Mouse (Mus musculus): ENCODE measurements around the gene Ly6g6d.
A peak's percentile ranks its signal among the peaks of the same experiment; 100 is the strongest.
"Not testable (repeated sequence)": the region's sequence is repeated elsewhere in the genome, so short reads cannot be mapped to it uniquely, and the experiment has no call there.

Gene Ly6g6d

GRCm38 (mm10) chr17:35077786-35078233 is at the start of gene Ly6g6d:
Ly6g6d (minus strand) TSS chr17:35078065.
- DNase-seq (ENCODE audit: low spot score): peak; percentile 62

DNA sequence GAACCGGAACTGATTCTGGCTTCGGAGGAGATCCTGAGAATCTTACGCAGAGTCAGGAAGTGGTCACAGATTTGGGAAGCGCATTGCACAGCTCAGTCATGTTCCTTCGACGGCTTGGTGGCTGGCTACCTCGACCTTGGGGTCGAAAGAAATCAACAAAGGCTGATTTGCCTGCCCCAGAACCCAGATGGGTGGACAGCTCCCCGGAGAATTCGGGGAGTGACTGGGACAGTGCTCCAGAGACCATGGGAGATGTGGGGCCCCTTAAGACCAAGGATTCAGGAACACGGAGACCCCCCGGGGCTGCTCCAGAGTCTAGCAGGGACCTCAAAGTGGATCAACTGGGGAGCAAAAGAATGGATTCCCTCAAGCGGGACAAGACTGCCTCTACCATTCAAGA is 49.2 kb upstream of the Ly6g6d start:
- no peak for DNase-seq (ENCODE audit: low spot score)

DNA sequence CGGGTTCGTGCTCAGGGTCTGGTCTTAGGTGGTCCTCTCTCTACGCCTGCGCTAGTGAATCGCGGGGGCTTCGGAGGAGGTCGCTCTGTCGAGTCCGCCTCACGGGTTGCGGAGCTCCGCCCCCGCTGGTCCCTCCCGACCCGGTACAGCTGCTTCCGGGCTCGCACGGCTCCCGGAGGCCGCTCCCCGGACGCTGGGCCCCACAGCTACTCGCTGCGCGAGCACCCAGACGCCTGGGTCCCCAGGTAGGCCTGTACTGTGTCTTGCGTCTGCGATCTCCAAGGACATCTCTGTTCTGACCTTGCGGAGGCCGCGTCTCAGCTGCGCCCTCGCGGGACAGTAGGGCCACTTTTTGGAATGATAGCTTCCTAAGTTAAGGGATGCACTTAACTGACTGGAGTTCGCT is 48.3 kb upstream of the Ly6g6d start, which contains the start of gene D17H6S53E:
D17H6S53E (plus strand) TSS at position 168 of the 406 bp plus-strand sequence.
- DNase-seq (ENCODE audit: low spot score): peak; percentile 76

DNA sequence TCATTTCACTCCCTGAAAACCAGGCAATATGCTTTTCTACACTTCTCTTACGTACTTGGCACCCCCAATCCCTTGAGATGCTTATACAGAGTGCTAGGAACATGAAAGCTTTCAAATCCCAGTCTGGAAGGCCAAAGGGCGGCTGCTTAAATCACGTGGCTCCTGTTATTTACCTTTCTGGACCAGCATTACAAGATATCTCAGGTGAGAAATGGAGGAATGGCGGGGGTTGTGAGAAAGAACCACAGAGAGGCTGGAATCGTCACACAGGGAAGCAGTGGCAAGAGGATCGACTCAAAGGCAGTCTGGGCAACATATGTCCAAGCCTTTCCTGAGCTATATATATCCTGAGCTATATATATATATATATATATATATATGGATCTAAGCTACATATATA is 47.7 kb upstream of the Ly6g6d start:
- DNase-seq (ENCODE audit: low spot score): no peak

GRCm38 (mm10) chr17:35125081-35125480 is 47.2 kb upstream of the Ly6g6d start:
- no peak for DNase-seq (ENCODE audit: low spot score)

DNA sequence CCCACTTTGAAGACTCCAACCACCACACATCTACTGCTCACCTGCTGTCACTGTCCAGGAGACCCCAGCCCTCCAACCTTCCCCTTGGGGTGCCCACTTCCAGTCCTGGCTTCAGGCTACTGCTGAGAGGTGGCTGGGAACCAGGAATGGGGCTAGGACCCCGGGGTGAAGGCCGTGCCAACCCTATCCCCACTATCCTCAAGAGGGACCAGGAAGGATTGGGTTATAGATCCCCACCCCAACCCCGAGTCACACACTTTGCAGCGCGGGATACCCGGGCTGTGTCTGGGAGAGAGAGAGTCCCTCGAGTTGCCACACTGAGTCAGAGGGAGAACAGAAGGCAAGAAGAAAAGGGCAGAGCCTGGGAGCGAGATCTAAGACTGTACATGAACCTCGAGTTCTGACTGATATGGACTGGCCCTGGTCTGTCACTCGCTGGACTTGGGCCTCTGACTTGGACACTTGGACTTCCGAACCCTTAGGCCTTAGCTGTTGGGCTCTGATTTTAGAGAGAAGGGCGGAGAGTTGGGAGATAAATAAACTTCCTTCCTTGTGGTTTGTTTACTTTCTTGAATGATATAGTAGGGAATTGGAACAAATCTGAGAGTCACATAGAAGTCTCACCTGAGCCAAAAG is 46.5 kb upstream of the Ly6g6d start:
- DNase-seq (ENCODE audit: low spot score): not testable (repeated sequence)

- DNase-seq (ENCODE audit: low spot score): not testable (repeated sequence)
These were observed 45.4 kb upstream of the Ly6g6d start for GRCm38 (mm10) chr17:35123287-35123686.

DNA sequence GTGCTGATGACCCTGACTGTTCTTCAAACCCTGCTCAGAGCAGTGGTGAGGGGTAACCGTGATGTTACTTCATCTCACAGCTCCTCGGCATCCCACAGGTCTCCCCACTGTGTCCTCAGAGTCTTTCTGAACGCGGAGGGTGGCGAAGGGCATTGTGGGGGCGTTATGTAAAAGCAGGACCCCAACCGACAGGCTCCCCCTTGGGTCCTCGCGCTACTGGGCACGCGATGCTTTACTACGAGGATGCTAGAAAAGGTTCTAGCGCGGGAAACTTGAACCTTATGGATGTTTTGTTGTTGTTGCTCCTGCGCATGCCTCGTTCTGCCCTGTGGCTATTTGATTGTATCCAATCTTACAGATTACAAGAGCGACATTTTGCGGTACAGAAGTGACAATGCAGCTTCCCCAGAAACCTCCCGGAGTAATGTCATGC is 44.0 kb upstream of the Ly6g6d start, which contains the start of gene Csnk2b:
Csnk2b (minus strand) TSS at position 183 of the 433 bp plus-strand sequence.
- DNase-seq (ENCODE audit: low spot score): peak; percentile 42

DNA sequence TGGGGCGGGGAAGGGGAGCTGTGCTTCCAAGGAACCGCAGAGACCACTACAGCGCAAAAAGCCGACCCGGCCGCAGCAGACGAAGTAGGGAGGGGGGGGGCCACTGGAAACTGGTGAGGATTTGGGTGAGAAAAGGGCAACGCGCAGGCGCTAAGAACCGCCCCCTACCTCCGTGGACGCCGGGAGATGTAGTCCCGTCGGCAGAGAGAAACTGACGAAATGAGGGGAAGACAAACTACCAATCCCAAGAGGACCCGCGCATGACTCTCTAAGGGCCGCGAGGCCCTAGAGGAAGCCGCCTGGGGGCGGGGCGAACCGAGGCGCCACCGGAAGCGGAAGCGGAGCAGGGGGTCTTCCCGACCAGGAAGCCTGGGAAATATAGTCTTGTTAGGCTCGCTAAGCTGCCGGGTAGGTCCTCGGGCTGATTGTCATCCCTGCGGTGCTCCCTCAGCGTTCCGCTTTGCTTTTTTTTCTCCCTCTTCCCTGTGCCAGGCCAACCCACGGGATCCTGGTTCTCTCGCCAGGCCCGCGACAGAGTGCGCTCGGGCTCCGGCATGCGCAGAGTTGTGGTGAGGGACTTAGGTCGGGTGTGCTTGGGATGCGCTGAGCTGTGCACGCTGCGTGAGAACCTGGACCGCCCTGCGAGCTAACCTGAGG is 43.4 kb upstream of the Ly6g6d start, which contains the start of gene Gpank1:
Gpank1 (plus strand) TSS at position 313 of the 657 bp plus-strand sequence.
- peak; percentile 99 for DNase-seq (ENCODE audit: low spot score)

- DNase-seq (ENCODE audit: low spot score): peak; percentile 46
These were observed 42.9 kb upstream of the Ly6g6d start for GRCm38 (mm10) chr17:35120745-35121142.

GRCm38 (mm10) chr17:35115046-35116019 is 37.5 kb upstream of the Ly6g6d start, which contains the start of gene Ly6g5b:
Ly6g5b (minus strand) TSS chr17:35115428.
- DNase-seq (ENCODE audit: low spot score): no peak

- DNase-seq (ENCODE audit: low spot score): no peak
These were observed 33.9 kb upstream of the Ly6g6d start for GRCm38 (mm10) chr17:35111774-35112173.

DNA sequence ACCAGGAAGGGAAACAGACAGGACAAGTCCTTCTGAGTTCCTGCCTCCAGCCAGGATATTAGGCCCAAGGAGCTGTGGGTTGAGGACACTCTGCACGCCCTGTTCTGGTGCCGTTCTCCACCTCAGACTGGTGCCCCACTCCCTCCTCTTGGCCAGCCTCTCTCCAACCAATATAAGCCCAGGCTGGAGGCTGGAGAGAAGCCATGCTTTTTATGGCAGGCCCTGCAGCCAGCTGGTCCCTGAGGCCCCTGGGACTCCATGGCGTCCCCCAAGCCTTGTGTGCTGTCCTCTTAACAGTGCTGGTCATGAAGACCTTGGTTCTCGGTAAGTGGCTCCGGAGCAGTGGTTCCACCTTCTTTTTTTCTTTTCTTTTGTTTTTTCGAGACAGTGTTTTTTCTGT is 30.2 kb upstream of the Ly6g6d start, which contains the start of gene Ly6g5c:
Ly6g5c (plus strand) TSS at position 183 of the 400 bp plus-strand sequence.
- no peak for DNase-seq (ENCODE audit: low spot score)

DNA sequence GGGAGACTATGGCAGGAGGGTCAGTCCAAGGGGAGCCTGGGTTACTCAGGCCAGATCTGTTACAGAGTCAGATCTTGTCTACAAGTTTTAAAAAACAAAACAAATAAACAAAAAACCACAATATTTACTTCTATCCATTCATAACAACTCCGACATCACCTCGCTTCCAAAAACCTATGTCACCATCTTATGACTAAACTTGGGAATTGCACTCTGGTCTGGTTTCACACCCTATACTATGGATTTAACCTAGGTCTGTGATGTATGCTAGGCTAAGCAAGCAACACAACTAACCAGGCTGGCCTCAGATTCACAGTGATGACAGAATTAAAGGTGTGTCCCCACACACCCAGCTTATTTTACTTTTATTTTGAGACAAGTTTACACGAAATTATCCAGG is 28.7 kb upstream of the Ly6g6d start:
- no peak for DNase-seq (ENCODE audit: low spot score)

DNA sequence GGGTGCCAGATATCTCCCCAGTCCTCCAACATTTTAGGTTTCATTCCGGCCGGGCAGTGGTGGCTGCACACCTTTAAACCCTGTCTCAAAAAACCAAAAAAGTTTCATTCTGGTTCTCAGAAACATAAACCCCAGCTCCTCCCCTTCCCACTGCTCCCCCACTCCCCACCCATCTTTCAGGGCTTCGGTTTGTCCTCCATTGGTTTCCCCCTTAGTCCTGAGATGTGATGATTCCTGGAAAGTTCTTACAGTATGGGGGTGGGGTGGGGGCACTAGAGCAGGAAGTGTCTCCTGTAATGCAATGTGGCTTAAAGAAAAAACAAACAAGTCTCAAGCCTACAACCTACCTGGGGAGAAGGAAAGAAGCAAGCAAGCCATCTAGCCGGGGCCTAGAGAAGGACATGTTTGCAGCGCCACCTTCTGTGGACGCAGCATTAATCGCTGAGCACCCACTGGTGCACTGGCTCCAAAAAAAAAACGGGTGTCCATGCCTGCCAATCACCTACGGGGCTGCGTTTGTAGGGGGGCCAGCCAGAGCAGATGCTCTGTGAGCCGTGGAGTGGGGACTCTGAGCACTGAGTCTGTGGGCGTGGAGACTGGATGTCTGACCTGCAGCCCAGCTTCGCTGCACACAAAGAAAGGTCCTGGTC is 28.0 kb upstream of the Ly6g6d start:
- DNase-seq (ENCODE audit: low spot score): peak; percentile 53

DNA sequence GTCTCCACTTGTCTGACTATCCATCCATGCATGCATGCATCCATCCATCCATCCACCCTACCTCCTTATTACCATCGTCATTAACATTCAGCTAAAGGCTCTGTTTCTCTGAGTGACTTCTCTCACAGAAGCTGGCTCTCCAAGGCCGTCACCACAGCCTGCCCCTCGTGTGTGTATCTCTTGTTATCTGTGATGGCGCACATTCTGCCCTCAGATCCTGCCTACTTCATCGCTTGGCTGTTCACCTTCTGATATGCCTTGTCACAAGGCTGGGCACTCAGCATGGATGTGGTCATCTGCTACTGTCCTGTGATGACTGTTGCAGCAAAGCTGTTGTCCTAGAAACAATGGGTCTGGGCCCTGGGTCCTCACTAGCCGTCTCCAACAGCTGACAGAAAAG is 26.9 kb upstream of the Ly6g6d start:
- no peak for DNase-seq (ENCODE audit: low spot score)

- no peak for DNase-seq (ENCODE audit: low spot score)
These were observed 26.2 kb upstream of the Ly6g6d start for GRCm38 (mm10) chr17:35104079-35104478.

- DNase-seq (ENCODE audit: low spot score): no peak
These were observed 25.4 kb upstream of the Ly6g6d start for GRCm38 (mm10) chr17:35103221-35103690.

GRCm38 (mm10) chr17:35102299-35102698 is 24.4 kb upstream of the Ly6g6d start:
- no peak for DNase-seq (ENCODE audit: low spot score)

DNA sequence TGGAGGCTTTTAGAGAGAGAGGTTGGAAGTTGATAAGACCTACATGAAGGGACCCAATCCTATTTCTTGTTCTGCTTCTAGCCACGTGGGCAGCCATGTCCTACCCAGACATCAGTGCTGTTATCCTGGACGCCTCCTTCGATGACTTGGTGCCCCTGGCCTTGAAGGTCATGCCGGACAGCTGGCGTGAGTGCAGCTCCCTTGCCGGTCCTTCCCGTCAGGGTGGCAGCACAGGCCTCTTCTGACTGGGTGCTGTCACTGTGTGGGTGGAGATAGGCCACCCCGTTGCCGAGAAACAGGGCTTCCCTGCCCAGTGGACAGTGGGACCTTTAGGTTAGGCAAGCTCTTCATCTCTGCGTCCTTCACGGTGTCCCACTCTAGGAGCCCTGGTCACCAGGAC is 23.3 kb upstream of the Ly6g6d start:
- DNase-seq (ENCODE audit: low spot score): no peak

GRCm38 (mm10) chr17:35100196-35100765 is 22.4 kb upstream of the Ly6g6d start:
- no peak for DNase-seq (ENCODE audit: low spot score)

Data from urinary bladder, postnatal 14 days (tissue).